Mouse (Mus musculus): ENCODE data around the gene Eif4b. TPM values are rescaled to one million over a fixed set of nuclear protein-coding genes. Genes with fewer than 3 reads are reported as not detected.

Gene Eif4b
- total RNA-seq (2021): 100 to 1,000 TPM; 248 to 266 TPM
- long read RNA-seq, experiment 1, transcript Eif4b-201 (15 exons, 3,854 nt): major isoform, 109 of 202 reads
- long read RNA-seq, experiment 1, partial matches to known transcripts: 76 of 202 reads
- long read RNA-seq, experiment 1, other reads (novel, unspliced or antisense): 17 of 202 reads
- long read RNA-seq, experiment 2, transcript Eif4b-201 (15 exons, 3,854 nt): major isoform, 63 of 105 reads
- long read RNA-seq, experiment 2, partial matches to known transcripts: 39 of 105 reads
- long read RNA-seq, experiment 2, other reads (novel, unspliced or antisense): 3 of 105 reads

DNA sequence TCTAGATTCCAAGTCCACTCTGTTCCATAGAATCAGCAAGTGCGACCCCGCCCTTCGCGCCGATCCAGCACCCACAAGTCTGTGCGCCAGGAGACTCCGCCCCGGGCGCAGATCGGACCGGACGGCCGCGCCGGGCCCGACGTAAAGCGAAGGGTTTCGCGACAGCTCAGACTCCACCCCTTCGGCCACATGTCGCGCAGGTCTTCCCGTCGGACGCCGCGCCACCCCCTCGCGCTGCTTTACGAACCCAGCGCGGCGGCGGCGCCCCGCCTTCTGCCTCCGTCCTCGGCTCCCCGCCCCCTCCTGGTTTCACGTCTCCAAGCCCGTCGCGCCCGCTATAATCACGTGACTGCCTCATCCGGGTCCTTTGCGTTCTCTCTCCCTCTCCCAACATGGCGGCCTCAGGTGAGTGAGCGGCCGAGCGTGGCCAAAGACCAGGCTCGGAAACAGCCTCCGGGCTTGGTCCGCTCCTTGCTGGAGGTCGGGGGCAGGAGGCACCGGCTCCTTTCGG lies at the start of gene Eif4b:
TSS of gene Eif4b (plus strand) at position 215 of the 511 bp plus-strand sequence.
- DNase-seq: peak; percentile 99

GRCm38 (mm10) chr15:102023888-102024287 lies 49.7 kb upstream of the Eif4b start:
- DNase-seq: no peak

DNA sequence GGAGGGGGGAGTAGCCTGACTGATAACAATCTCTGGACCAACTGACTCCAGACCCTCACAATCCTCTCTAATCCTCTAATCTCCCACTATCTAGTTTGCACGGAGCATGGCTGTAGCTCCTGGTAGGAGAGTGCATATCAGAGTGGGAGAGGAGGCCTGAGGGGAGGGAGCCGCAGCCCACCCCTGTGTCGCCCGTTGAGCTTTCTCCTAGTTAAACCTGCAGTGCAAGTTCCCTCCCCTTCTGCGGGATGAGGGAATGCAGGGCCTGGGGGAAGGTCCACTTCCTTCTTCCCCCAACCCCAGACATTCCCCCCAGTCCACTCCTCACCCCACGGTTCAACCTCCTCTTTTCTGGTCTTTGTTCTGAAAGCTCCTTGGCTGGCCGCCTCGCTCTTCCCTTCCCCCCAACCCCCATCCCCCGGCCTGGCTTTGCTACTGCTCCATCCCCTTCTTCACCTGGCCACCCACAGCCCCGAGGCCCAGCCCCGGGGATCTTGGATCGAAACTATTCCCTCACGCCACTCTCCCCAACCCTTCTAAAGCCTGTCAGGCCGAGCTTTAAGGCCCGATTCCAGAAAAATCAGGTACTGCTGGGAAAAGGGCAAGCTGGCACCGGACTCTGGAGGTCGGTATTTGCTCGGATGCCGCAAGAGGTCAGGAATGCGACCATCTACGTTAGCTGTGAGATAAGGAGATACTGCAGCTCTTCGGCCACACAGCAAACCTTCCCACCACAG lies 48.3 kb upstream of the Eif4b start:
- DNase-seq: peak; percentile 13

- peak; percentile 23 for DNase-seq
Observed at GRCm38 (mm10) chr15:102026430-102026829, 47.1 kb upstream of the Eif4b start.

- DNase-seq: peak; percentile 25
Observed at GRCm38 (mm10) chr15:102028040-102028439, 45.5 kb upstream of the Eif4b start, which contains the start of gene Krt18. Gene Krt18, plus strand, starts transcription at chr15:102028180.

- no peak for DNase-seq
Observed at GRCm38 (mm10) chr15:102034121-102035053, 39.2 kb upstream of the Eif4b start.

GRCm38 (mm10) chr15:102040277-102040676 lies 33.3 kb upstream of the Eif4b start:
- DNase-seq: no peak

- no peak for DNase-seq
Observed at GRCm38 (mm10) chr15:102041951-102042350, 31.6 kb upstream of the Eif4b start.

GRCm38 (mm10) chr15:102044745-102045144 lies 28.8 kb upstream of the Eif4b start:
- no peak for DNase-seq

DNA sequence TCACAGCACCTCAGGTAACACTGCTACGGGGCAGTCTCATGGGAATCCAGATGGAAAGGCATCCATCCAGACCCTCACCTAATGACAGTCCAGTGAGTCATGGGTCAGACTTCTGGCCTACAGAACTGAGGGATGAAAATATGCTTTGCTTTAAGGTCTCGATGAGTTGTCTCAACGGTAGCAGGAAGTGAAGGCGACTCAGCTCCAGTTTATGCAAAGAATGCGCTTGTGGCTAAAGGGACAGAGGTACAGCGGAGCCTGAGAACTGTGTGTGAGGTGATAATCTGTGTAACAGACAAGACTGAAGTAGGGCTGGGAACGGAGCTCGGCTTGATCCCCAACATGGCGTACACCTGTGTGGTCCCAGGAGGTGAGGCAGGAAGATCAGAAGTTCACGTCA lies 27.9 kb upstream of the Eif4b start:
- DNase-seq: no peak

DNA sequence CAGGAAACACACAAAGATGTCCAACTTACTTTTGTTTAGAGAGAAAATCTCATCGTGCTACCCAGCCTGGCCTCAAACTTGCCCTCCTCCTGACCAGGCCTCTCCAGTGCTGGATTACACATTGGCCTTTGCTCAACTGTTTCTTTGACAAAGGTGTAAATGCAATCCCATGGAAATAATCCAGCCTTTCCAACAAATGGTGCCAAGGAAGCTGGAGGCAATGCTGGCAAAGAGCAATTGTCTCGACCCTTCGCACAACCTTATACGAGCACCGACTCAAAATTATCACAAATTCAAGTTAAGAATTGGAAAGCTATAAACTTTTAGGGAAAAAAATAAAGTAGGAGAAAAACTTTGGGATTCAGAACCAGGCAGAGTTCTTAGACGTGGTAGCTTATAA lies 25.6 kb upstream of the Eif4b start:
- DNase-seq: no peak

DNA sequence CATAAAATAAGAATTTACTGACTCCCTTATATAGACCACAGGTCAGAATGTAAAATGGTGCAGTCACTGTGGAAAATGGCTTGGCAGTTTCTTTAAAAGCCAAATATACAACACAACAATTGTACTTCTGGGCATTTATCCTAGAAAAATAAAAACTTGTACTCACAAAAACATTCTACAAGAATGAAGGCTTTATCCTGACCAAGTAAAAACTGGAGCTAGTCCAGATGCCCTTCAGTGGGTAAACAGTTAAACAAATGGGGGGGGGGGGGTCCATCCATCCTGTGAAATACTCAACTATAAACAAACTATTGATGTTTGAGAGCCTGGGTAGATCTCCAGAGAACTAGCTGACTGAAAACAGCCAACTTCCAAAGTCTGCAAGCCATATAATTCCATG lies 23.7 kb upstream of the Eif4b start:
- DNase-seq: no peak

DNA sequence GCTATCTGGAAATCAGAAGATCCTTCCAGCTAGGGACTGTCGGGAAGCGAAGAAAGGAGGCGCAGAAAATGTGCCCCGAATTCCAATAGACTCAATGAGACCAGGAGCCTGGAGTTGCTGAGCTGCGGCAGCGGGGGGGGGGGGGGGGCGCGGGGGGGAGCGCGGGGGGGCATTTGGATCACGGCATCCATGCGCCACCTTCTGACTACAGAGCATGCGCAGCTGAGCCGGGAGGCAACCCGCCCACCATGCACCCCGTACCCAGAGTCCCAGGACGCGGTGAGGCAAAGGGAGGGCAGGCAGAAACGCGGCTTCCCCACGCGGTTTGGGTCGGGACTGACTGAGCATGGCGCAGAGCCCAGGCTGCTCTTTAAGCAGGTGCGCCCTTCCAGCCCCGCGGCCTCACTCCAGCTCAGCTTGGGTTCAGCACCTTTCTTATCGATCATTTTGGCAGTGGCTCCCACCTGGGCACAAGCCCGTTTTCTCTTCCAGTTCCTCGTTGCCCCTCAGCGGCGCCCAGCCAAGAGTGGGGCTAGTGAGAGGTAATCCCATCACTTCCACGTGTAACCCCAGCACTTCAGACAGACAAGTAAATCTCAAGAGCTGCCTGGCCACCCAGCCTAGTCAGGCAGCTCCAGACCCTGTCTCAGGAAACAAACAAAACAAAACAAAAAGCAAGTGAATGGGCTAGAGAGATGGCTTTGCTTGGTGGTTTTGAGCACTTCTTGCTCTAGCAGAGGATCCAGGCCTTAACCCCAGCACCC lies 21.5 kb upstream of the Eif4b start:
- DNase-seq: peak; percentile 72

GRCm38 (mm10) chr15:102056495-102057174 lies 16.9 kb upstream of the Eif4b start:
- DNase-seq: peak; percentile 66

DNA sequence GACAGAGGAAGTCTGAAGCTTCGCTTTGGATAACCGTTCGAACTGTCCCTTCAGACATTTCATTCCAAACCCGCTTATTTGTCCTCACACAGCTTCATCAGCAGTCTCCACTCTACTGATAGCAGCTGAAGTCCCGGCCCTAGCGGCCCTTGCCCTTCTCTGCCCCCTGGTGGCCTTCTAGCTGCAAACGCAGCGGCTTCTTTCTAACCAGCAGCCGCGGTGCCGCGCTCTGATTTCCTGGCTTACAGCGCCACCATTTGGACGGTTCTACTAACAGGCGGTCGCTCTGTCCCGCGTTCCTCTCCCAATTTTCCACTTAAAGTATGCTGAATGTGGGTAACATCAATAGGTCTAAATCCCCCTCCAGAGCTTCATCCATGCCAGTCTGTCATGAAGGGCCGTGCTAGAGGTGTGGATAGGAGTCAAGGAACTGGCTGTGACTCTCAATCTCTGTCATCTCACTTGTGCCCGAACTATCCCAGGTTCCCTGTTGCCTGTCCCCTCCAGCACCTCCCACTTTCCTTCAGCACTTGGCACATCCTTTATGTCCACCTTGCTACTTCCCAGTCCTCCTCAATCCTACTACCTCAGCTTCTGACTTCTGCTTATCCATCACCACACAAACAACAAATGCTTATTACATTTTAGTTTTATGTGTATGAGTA lies 7.8 kb upstream of the Eif4b start:
- DNase-seq: peak; percentile 98

DNA sequence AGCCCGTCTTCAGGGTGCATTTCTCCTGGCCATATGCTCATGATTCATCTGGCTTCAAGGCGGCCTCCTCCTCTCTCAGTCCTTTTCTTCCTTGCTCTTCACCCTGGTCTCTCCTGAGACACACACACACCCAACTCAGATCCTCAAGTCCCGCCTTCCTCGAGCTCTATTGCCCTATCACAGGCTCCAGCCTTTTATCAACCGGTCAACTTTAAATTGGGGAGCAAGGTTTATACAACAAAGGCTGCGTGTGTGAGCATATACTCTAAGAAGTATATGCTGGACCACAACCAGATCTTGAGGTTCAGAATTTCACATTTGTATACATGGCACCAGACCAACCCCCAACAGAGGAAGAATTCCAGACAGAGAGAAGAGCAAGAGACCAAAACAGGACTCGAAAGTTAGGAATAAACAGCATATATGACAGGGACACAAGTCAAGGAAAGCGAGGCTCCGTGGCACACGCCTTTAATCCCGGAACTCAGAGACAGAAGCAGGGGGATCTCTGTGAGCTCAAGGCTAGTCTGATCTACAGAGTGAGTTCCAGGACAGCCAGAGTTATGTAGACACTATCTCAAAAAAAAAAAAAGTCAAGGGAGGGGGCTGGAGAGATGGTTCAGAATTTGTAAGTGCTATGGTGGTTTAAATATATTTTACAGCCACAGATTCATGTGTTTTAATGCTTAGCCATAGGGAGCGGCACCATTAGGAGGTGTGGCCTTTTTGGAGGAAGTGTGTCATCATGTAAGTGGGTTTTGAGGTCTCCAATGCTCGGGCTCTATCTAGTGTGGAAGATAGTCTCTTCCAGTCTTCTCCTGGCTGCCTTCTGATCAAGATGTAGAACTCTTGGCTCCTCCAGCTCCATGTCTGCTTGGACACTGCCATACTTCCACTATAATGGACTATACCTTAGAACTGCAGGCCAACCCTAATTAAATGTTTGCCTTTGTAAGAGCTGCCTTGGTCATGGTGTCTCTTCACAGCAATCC lies 2.8 kb upstream of the Eif4b start:
- DNase-seq: no peak

GRCm38 (mm10) chr15:102072963-102073558 lies 512 bp upstream of the Eif4b start:
- no peak for DNase-seq

GRCm38 (mm10) chr15:102074070-102074731 lies 628 bp downstream of the Eif4b start:
- peak; percentile 77 for DNase-seq
